9 mouse cellular contexts compared by ENCODE assay signal in genomic region chr4:100777376-100778041, GRCm38 (mm10). TPM values are rescaled to one million over a fixed set of nuclear protein-coding genes. Genes with fewer than 3 reads are reported as not detected.
DNase-seq lines count a peak whose midpoint lies in the region; ATAC-seq and TF ChIP-seq lines count a peak whose summit lies in the region.
"Had no signal": no experiment of that assay in that cellular context is flagged by ENCODE, and none has a peak within 500 bp of the region (broad histone marks: within the 10 kb centered on the region; RNA-seq: fewer than 3 reads in every experiment).

No protein-coding gene starts in this region.

- no peak for TF ChIP-seq POLR2A in heart, adult 2 months (IDR thresholded peaks at IDR 0.05; ENCODE audit: insufficient read depth, low read depth, low read length)

- no peaks in the 10 kb centered on the region; the same call in 1 of the 2 replicates for H3K27me3 ChIP-seq in heart, adult 2 months (ENCODE audit: control insufficient read depth, insufficient read depth, low read length)
- peaks cover 41% of the 10 kb centered on the region for H3K27me3 ChIP-seq in liver, postnatal 0 days (ENCODE audit: insufficient read depth, low read length)

- no peak for ATAC-seq in liver, postnatal 0 days

- H3K79me2 ChIP-seq in heart, adult 2 months (replicated peaks; ENCODE audit: control insufficient read depth, insufficient read depth, low read length), result no peaks in the 10 kb centered on the region

- H3K9ac ChIP-seq in heart, adult 2 months (ENCODE audit: low read depth, low read length), result peak overlapping the region; percentile 85
- H3K9ac ChIP-seq in liver, postnatal 0 days (replicated peaks), result peak overlapping the region; percentile 34

- peak overlapping the region; percentile 75 for H3K4me3 ChIP-seq in heart, adult 2 months
- H3K4me3 ChIP-seq in liver, postnatal 0 days (ENCODE audit: low read depth, low read length), result peak overlapping the region; percentile 57

- no peak for TF ChIP-seq EP300 in heart, adult 2 months (IDR thresholded peaks at IDR 0.05; ENCODE audit: insufficient read depth, low read depth, low read length)
- no peak for TF ChIP-seq EP300 in liver, postnatal 0 days (IDR thresholded peaks at IDR 0.05; ENCODE audit: low read depth)

- peak overlapping the region; percentile 48; the same call in 1 of the 2 replicates for H3K27ac ChIP-seq in heart, adult 2 months
- no peak overlapping the region for H3K27ac ChIP-seq in liver, postnatal 0 days (ENCODE audit: low read depth)

- peak; percentile 52 to 60 for DNase-seq in layer of hippocampus, postnatal 10 days (ENCODE audit: low spot score in 2 of 2)
- no peak for DNase-seq in layer of hippocampus, adult 9-11 months
- DNase-seq in embryo, embryonic 11 days, result peak; percentile 74
- peak; percentile 34 to 66 for DNase-seq in heart, adult 2 months
- peak; percentile 50 for DNase-seq in kidney, adult 11 months
- no peak for DNase-seq in liver, postnatal 0 days
- DNase-seq in ovary, adult 18-20 months (ENCODE audit: low spot score), result peak; percentile 11
- DNase-seq in spleen, adult 12 weeks (ENCODE audit: low spot score), result no peak

- TF ChIP-seq CTCF in heart, adult 2 months (IDR thresholded peaks at IDR 0.05), result no peak
- no peak for TF ChIP-seq CTCF in liver, postnatal 0 days (IDR thresholded peaks at IDR 0.05; ENCODE audit: low read depth)

- no peaks in the 10 kb centered on the region for H3K36me3 ChIP-seq in heart, adult 2 months (ENCODE audit: control insufficient read depth, insufficient read depth, low read length)
- H3K36me3 ChIP-seq in liver, postnatal 0 days (replicated peaks; ENCODE audit: insufficient read depth, low read length), result no peaks in the 10 kb centered on the region
- H3K36me3 ChIP-seq: G1E had no signal

- 4% methylated on average over 41 of the region's 42 CpGs for WGBS in heart, adult 2 months
- 1% methylated on average over 42 of the region's 42 CpGs for WGBS in liver, postnatal 0 days (ENCODE audit: insufficient replicate concordance)

- no peaks in the 10 kb centered on the region for H3K9me3 ChIP-seq in liver, postnatal 0 days (ENCODE audit: low read length)

- peaks cover 2% of the 10 kb centered on the region; the same call in 1 of the 2 replicates for H3K4me1 ChIP-seq in heart, adult 2 months (ENCODE audit: control insufficient read depth, insufficient read depth, low read length)
- H3K4me1 ChIP-seq in liver, postnatal 0 days (ENCODE audit: insufficient read depth), result peaks cover 7% of the 10 kb centered on the region; the same call in 1 of the 2 replicates

- peak overlapping the region; percentile 81 for H3K4me2 ChIP-seq in liver, postnatal 0 days (ENCODE audit: low read depth, low read length)

- intact Hi-C loops in heart, adult 2 months (cut with DNase I), result loop anchor here (5.0 to 10.0 kb wide), 2 partner anchors 107 to 210 kb away; no protein-coding TSS in a partner anchor

RNA-seq across cellular contexts. Expression of gene Cachd1, which starts 1.0 kb away (rescaled TPM):
- total RNA-seq in layer of hippocampus, postnatal 10 days (2021), result 10 to 100 TPM; 33.6 to 42.9 TPM
- total RNA-seq in heart, adult 2 months (2021), result 1 to 10 TPM; 2.0 to 3.5 TPM
- 5.1 and 6.1 TPM in 2 replicates for polyA plus RNA-seq in heart, adult 2 months (2012; rRNA removed)
- 4.0 and 4.2 TPM in 2 replicates for polyA plus RNA-seq in liver, postnatal 0 days (2015; fragmentation: Nextera tagmentation; extraction: Ambion mirVana)

Comparison
In these comparisons a context has a peak if more than half of its experiments do, and no peak if none do; other contexts are left out.
1. DNase-seq: peak in layer of hippocampus, postnatal 10 days (2 of 2), embryo, embryonic 11 days (single experiment), heart, adult 2 months (2 of 2), kidney, adult 11 months (single experiment) and ovary, adult 18-20 months (single experiment); none in layer of hippocampus, adult 9-11 months (single experiment), liver, postnatal 0 days (single experiment) and spleen, adult 12 weeks (single experiment).
2. RNA of gene Cachd1, which starts 1.0 kb away (total RNA-seq): 33.6 to 42.9 TPM in layer of hippocampus, postnatal 10 days; 2.0 to 3.5 TPM in heart, adult 2 months; every median in the first group is over 4 times any median in the second.